Mouse (Mus musculus) WW6 (cell line): ENCODE data around the gene Rpn2.

Experiments
- DNase-seq: peaks from one replicate; pipeline ENCODE4 v3.0.0-alpha.2; 2013; ENCODE audit warnings: low read depth, low spot score

Rpn2 gene

DNA sequence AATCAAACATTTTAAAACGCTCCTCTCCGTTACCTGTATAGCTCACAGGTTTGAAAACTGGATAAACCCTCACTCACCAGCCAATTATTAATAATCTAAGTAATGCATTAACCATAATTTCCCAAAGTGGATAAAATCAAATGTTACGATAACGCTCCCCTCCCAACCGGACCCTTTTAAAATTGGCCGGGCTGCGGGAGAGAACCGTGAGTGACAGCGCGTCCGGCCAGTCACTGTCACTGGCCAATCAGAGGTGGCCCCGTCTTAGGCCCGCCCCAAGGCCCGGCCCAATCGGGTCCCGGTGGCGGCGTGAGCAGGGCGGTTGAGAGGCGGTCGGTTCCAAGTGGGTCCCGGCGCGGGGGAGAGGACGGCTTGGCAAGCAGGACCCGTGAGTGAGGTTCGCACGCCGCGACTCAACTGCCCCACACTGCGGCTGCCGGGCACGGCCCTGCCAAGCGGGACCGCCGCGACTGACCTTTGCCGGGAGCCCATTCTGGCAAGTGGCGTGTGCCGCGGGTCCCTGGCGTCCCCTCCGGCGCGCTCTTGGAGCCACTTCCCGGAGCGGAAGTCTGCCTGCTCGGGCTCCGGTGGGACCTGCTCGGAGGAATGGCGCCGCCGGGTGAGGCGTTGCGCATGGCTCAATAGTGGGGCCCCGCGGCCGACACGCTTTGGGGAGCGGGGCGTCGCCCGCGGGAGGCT lies at the start of gene Rpn2:
TSS of gene Rpn2 (plus strand) at position 301 of the 699 bp plus-strand sequence.
- peak; percentile 81 for DNase-seq

DNA sequence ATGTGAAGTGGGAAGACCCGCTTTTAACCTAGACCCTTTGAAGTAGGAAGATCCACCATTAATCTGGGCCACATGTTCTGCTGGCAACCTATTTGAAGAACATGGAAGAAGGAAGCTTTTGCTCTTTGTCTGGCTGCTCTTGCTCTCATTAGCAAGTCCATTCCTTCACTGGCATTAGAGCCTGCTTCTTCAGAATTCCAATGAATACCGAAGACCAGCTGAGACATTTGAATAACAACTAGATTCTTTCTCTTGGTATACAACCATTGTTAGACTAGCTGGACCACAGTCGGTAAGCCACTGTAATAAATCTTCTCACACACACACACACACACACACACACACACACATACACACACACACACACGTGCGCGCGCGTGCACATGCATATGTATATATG lies 42.9 kb upstream of the Rpn2 start:
- DNase-seq = no peak

DNA sequence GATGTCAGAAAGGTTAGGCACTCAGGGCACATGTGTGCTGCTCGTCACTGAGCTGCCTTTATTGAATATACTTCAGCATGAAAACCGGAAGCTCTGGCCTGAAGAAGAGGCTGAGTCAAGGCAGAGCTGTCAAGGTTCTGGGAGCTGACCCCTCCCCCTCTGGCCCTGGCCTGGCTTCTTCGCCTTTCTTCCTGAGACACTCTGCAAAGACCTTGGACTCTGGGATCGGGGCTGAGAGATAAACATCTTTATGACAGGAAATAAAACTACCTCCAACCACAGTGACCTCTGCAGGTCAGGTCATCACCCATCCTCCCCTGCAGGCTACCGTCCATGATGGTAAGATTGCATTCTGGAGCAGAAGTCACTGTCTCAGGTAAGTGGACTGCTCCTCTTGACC lies 33.8 kb upstream of the Rpn2 start:
- DNase-seq = no peak

DNA sequence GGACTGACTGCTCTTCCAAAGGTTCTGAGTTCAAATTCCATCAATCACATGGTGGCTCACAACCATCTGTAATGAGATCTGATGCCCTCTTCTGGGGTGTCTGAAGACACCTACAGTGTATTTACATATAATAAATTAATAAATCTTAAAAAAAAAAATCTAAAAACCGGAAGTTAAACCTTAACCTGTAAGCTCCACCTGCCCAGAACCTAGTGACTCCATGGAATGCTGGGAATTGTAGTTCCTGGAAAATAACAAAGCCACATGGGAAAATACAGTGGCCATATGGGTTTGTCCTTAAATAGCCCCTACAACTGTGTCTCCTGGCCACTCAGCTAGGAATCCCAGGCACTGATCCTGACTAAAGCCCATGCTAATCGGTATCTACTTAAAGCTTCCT lies 33.2 kb upstream of the Rpn2 start:
- DNase-seq = no peak

DNA sequence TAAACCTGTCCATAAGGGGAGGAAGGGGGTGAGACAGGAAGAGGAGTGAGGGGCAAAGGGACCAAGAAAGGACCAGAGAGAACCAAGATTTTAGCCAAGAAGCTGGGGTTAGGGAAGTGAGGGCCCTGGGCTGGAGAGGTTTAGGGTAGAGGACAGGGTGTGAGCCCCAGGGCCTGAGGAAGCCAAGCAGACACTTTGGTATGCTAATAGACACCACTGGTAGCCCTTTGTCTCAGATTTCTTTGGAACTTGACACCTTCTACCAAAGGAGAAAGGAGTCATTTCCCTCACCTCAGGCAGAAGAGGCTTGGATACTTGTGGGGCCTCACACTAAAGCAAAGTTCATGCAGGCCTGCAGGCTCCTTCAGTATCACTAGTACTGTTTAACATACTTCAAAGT lies 30.7 kb upstream of the Rpn2 start:
- peak; percentile 56 for DNase-seq

DNA sequence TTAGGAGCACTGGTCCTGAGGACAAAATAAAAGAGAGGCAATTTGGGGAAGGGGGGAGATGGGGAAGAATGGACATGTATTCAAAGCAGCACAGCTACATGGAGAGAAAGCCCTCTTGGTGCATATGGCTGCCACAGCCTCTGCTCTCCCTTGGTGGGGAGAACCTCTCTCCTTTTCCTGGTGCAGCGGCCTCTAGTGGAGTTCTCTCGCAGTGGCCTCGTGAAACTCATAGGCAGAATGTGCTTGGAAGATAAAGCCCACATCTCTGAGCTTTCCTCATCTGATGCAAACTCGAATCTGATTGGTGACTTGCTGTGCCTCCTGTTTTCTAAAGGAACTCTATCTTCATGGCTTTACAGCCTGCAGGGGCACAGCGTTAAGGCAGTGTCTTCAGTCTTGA lies 19.1 kb upstream of the Rpn2 start:
- DNase-seq = peak; percentile 61

DNA sequence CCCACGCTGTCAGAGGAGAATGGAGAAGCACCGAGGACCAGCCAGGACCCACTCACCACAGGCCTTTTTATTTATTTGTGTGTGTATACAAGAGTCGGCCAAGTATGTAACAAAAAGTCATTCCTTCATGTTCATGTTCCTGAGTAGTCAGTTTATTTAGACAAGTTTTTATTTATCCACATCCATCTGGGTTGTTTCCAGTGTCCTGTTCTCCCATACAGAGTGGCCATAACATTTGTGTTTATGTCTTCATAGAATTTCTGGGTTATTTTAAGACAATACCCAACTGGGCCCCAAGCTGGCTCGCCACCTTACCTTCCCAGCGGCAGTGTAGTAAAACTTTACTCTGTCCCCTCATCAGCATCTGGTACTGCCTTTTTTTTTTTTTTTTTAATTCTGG lies 16.9 kb upstream of the Rpn2 start:
- no peak for DNase-seq

DNA sequence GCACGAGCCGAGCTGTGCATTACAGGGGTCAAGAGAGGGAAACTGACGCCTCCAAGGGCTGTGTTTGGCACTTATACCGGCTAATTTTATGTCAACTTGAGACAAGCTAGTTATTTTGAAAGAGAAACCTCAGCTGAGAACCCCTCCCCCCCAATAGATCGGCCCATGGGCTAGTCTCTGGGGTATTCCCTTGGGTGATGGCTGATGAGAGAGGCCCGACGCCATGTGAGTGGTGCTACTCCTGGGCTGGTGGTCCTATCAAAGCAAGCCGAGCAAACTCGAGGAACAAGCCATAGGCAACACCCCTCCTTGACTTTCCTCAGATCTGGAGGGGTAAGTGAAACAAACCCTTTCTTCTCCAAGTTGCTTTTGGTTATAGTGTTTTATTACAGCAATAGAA lies 16.3 kb upstream of the Rpn2 start:
- no peak for DNase-seq

DNA sequence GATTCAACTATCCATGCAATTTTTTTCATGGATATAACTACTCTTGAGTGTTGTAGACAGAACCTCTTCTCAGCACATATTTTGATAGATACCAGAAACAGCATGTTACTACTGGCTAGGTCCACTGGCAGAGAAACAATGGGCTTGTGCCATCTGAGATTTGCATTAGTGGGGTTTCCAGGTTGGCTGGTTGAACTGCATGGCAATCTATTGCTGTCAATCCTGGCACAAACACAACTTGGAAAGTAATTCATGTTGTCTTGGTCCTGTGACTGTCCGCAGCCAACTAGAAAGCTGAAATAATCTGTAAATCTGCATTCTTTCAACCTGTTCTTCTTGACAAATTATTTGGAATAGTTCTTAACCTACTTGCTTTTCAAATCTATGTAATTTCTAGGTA lies 15.7 kb upstream of the Rpn2 start:
- no peak for DNase-seq

DNA sequence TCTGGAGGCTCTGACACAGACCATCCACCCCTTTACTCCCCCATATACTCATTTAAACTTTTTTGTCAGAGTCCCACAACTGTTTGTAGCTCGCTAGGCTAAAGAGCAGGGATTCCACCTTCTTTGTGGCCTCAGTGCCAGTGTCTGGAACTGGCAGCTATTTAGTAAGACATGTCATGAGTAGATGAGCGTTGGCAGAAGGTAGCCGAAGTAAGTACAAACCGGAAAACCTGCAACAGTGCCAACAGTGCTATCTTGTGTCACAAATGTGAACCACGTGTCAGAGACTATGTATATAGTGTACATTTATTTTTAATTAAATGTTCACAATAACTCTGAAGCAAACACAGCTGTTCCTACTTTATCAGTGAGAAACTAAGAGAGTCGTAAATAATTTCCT lies 15.0 kb upstream of the Rpn2 start:
- DNase-seq = no peak

DNA sequence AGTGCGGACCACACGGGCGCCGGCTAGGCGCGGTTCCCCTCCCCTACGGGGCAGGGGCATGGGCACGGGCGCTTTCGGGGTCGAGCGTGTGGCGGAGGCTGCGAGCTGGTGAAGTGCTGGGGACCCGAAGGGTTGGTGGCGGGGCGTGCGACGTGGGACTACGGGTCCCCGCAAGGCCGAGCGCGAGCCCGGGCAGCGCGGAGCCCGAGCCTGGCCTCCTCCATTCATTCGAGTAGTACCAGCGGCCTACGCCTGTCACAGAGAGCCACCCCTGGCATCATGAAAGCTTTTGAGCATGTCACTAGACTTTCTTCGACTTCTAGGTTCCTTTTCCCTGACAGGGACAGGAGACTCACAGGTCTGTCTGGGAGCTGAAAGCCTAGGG lies 591 bp downstream of the Rpn2 start, which contains the start of gene Mroh8:
TSS of gene Mroh8 (minus strand) at position 134 of the 385 bp plus-strand sequence.
- no peak for DNase-seq

DNA sequence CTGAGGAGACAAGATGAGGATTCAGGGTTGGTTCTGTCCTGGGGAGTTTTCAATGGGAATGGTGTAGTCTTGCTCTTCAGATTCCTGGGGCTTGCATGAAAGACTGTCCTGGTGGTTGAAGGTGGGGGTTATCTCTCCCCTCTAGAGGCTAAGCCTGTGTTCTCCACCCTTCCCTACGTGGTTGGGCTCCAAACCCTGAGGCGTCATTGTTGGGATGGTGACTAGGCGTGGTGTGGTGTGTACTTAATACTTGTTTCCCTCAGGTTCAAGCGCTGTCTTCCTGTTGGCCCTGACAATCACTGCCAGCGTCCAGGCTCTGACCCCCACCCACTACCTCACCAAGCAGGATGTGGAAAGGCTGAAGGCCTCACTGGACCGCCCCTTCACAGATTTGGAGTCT lies 4.5 kb downstream of the Rpn2 start:
- DNase-seq = no peak

DNA sequence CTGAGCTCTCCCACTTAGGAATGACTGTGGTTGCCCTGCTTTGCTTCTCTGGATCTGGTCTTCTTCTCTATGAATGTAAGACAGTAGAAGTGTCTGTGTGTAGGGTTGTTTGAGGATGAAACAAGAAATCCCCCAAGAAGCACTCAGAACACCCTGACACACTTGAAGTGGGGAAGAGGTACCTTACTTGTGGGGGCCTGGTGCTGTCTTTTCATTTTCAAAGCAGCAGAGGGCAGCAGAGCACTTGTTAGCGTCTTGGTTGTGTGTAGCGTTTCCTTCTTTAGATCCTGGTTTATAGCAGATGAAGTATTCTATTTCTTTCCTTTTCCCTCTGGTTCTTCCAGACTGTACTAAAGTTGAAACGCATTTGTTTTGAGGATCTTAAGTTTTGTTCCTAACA lies 8.7 kb downstream of the Rpn2 start:
- no peak for DNase-seq

DNA sequence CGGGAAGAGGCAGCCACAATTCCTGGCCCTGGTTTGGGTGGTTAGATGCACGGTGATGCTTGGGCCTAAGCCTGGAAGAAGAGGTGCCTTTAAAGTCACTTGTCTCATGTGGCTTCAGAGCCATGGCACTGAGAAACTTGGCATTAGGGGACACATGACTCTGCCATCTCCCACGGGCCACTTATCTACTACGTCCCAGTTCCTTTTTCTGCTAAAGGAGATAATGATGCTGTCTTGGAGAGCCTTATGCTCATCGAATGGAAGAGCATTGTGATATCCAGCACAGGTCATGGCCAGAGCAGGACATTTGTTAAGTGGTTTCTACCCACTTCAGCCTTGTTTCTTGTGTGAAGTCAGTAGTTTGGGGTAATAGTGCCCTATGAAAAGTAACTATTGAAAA lies 10.2 kb downstream of the Rpn2 start:
- no peak for DNase-seq

DNA sequence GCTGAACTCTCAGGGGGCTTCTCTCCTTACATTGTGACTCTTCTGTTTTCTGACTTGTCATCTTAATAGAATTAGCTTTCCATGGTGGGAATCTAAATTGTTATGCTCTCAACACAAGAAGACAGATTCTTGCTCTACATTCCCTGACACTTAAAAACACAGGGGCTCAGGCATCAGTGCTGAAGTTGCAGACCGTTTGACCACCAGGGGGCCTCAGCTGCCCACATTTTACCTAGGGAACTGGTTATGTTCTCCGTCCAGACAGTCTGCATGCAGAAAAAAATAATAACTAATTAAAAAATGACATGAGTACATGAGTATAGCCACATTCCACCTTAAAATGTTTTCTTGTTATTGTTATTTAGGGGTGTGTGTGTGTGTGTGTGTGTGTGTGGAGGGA lies 13.3 kb downstream of the Rpn2 start:
- no peak for DNase-seq

DNA sequence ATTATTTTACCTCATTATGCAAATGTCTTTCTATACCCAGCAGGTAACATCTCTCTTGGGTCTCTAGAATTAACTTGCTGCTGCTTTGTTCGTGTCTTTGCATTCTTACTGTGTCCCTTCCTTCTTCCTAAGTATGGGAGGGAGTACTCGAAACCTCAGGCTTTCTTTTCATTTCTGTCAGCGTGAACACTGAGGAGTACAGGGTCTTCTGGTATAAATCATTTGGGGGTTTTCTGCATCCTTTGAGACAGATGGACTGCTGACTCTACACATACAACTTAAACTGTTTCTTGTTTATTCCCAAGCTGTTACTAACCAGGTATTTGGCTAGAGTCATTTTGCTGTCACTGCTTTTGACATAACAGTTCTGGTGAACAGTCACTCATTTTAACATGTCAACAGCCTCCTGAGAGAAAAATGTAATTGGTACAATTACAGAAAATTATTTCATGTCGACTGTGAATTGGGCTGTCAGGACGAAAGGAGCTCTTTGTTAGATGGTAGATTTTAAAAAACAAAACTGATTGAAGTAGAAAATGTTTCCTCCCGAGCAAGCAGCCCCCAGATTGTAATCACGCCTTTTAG lies 17.4 kb downstream of the Rpn2 start:
- DNase-seq = no peak

DNA sequence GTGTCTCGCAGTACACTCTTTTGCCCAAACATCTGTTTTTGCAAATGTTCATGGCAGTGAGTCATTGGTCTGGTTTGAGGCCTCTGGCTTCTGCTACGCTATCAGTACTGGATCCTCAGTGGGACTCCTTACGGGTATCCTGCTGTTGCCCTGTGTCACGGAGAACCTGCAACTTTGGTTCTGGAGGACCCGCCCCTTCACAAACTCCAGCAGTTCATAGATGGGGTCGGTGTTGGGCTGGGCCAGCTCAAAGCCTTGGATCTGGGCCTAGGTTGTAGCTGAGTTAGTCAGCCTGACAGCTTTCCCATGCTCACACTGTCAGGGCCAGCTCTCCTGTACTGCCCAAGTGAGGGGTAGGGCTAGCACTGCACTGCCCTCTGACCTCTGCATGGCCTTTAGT lies 21.2 kb downstream of the Rpn2 start:
- no peak for DNase-seq

DNA sequence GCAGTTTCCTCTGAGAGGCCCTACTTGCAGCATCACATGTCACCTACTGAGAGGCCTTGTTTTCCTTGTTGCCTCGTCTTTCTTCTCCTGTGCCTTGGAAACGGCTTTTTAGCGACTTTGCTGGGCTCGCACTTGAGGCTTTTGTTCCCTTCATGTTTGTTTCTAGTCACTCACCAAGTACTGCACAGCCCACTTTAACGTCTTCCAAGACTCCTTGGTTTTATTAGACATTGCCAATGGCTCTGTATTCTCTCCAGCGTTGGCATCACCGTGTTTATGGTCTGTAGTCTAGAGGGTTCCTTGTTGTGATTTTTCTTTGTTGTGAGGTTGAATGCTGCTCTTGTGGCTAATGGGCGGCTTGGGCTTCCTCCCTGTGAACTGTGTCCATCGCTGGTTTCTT lies 24.3 kb downstream of the Rpn2 start:
- no peak for DNase-seq

DNA sequence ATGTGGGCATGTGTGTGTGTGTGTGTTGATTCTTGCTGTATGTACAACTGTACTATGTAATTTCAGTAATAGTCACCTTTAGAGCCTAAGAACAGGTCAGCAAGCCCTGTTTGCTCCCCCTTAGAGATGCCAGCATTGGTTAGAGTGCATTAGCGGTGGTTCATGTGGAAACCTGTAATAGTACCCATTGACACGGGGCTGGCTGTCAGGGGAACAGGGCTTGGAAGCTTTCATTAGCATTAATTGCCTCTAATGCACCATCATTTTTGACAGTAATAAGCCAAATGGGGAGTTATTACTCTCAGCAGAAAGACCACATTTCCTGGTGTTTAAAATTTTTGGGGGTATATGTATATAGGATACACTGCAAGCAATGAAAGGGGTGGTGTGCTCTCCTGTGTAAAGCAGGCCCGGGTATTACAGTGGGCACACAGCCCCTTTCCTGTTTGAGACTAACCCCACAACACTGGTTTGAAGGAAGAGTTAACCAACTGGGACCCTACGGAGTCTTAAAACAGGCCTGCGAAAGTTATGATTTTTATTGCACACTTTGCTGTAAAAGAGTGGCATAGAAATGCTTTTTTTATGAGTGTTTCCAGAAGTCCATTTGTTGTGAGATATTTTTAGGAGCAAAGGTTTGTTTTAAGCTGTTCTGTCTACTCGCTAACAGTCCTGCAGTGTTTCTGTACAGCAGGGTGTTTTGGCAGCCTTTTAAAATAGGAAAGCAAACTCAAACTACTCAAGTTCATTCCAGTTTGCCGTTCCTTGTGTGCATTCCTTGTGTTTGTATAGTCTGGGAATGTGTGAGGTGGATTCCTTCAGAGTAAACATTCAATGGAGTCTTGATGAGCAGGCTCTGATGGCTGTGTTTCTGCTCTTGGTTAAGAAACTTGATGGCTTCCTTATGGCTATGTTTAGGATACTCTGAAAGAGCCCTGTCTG lies 27.5 kb downstream of the Rpn2 start:
- no peak for DNase-seq

DNA sequence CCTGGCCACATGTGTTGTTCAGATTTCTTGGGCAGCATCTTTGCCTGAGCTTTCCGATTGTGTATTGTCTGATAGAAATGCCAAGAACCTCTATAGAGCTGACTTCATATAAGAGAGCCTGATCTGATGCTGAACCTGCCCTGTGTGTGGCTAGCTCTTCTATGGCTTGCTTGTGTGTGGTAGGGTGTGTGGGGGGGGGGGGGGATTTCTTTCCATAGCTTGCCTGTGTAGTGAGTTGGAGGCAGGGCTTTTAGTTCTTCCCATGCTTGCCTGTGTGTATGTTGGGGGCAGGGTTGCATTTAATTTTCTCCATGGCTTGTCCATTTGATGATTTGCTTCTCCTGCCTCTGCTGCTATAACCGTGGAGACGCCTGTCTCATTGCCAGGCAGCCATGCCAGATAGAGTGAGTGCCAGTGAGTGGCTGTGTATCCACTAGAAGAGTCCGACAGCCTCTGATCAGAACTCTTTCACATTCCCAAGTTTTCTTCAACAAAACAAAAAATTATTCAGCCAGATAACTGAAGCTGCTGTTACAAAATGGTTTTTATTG lies 29.0 kb downstream of the Rpn2 start:
- DNase-seq = no peak

DNA sequence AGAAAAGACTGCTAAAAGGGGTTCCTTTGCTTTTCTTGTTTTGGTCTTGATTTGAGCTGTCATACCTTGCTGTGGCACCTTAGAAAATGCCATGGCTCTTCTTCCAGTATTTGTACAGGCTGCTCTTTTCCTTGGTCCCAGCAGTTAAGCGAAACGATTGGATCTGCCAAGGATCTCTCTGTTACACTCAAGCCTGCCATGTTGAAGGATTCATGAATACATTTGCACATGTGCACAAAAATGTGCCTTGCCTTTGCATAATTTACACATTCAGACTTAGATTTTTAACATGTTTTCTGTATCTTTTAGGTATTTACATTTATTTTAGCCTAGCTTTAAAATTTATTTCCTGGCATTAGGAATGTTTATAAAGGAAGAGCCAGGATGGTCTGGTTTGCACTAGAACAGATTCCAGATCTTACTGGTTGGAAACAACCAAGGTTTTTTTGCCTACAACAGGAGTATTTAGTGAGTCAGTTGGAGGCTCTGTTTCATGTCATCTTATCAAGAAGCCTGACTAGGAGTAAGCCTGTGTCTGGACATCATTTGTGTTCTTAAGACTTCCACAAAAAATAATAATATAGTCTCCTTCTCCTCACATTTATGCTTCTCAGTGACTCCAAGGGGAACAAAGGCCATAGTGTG lies 29.6 kb downstream of the Rpn2 start:
- no peak for DNase-seq

DNA sequence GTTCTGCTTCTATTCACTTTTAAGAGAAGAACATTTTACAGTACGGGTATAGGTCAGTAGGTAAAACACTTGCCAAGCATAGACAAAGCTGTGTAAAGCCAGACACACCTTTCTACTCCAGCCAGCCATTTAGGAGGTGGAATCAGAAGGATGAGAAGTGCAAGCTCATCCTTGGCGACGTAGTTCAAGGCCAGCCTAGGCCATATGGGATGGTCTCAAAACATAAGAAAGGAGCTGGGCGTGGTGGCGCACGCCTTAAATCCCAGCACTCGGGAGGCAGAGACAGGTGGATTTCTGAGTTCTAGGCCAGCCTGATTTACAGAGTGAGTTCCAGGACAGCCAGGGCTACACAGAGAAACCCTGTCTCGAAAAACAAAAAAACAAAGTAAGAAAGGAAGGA lies 30.8 kb downstream of the Rpn2 start:
- DNase-seq = no peak
